Mouse (Mus musculus) cerebral cortex, adult 2 months (tissue): ENCODE results near the gene Smarcc2.

ENCODE experiments used
- WGBS: fragments of 180-500 bp; shearing (Covaris S2); methylation state at CpG from one replicate; pipeline ENCODE4 v1.1.7; 2018; 5-methylcytosine and 5-hydroxymethylcytosine counted together

The Smarcc2 gene

GRCm38 (mm10) chr10:128442718-128443117 is 16.3 kb upstream of the Smarcc2 start:
- 80% methylated on average over 1 of the region's 1 CpGs for WGBS

- WGBS: 64% methylated on average over 6 of the region's 6 CpGs
Measured at GRCm38 (mm10) chr10:128444354-128444753, 14.7 kb upstream of the Smarcc2 start.

GRCm38 (mm10) chr10:128445407-128445806 is 13.6 kb upstream of the Smarcc2 start:
- WGBS: 72% methylated on average over 4 of the region's 4 CpGs

- WGBS: 61% methylated on average over 6 of the region's 6 CpGs
Measured at GRCm38 (mm10) chr10:128451014-128451413, 8.0 kb upstream of the Smarcc2 start.

- 84% methylated on average over 3 of the region's 3 CpGs for WGBS
Measured at GRCm38 (mm10) chr10:128454471-128454870, 4.6 kb upstream of the Smarcc2 start.

GRCm38 (mm10) chr10:128455280-128455679 is 3.8 kb upstream of the Smarcc2 start:
- 2% methylated on average over 6 of the region's 6 CpGs for WGBS

GRCm38 (mm10) chr10:128457676-128458075 is 1.4 kb upstream of the Smarcc2 start:
- 93% methylated on average over 6 of the region's 6 CpGs for WGBS

- WGBS: under 1% methylated on average over 29 of the region's 29 CpGs
Measured at GRCm38 (mm10) chr10:128458348-128458718, 715 bp upstream of the Smarcc2 start.

GRCm38 (mm10) chr10:128459409-128460269 is 591 bp downstream of the Smarcc2 start:
- under 1% methylated on average over 34 of the region's 67 CpGs for WGBS

GRCm38 (mm10) chr10:128460270-128460630 is 1.2 kb downstream of the Smarcc2 start:
- WGBS: 4% methylated on average over 5 of the region's 5 CpGs

GRCm38 (mm10) chr10:128474366-128474765 is 15.3 kb downstream of the Smarcc2 start:
- 85% methylated on average over 12 of the region's 12 CpGs for WGBS

GRCm38 (mm10) chr10:128486370-128486769 is 27.3 kb downstream of the Smarcc2 start:
- 45% methylated on average over 7 of the region's 7 CpGs for WGBS

GRCm38 (mm10) chr10:128487861-128488712 is 29.0 kb downstream of the Smarcc2 start:
- WGBS: 71% methylated on average over 22 of the region's 22 CpGs

GRCm38 (mm10) chr10:128488776-128489175 is 29.7 kb downstream of the Smarcc2 start:
- whole genome bisulfite sequencing: 47% methylated on average over 4 of the region's 4 CpGs

GRCm38 (mm10) chr10:128489380-128489779 is 30.3 kb downstream of the Smarcc2 start:
- WGBS: 32% methylated on average over 5 of the region's 5 CpGs

- WGBS: 33% methylated on average over 4 of the region's 4 CpGs
Measured at GRCm38 (mm10) chr10:128489785-128490184, 30.7 kb downstream of the Smarcc2 start.

- WGBS: 18% methylated on average over 5 of the region's 5 CpGs
Measured at GRCm38 (mm10) chr10:128490232-128490631, 31.2 kb downstream of the Smarcc2 start.

- 30% methylated on average over 5 of the region's 5 CpGs for WGBS
Measured at GRCm38 (mm10) chr10:128490912-128491311, 31.9 kb downstream of the Smarcc2 start.

- 25% methylated on average over 6 of the region's 6 CpGs for WGBS
Measured at GRCm38 (mm10) chr10:128491495-128491894, 32.4 kb downstream of the Smarcc2 start.

- 20% methylated on average over 8 of the region's 8 CpGs for WGBS
Measured at GRCm38 (mm10) chr10:128492051-128492450, 33.0 kb downstream of the Smarcc2 start.

GRCm38 (mm10) chr10:128492633-128493311 is 33.7 kb downstream of the Smarcc2 start:
- WGBS: 8% methylated on average over 12 of the region's 12 CpGs

GRCm38 (mm10) chr10:128493319-128493694 is 34.3 kb downstream of the Smarcc2 start:
- under 1% methylated on average over 12 of the region's 12 CpGs for WGBS
